Mouse (Mus musculus): ENCODE data around the gene Rassf9. TPM values are rescaled to one million over a fixed set of nuclear protein-coding genes. Genes with fewer than 3 reads are reported as not detected.

Gene Rassf9
- total and polyA plus RNA-seq, 2 experiments: 0.04 to 0.37 TPM

- no peak for DNase-seq (ENCODE audit: extremely low read depth, low read depth, low spot score)
- no peak overlapping the region for H3K27ac ChIP-seq (replicated peaks; ENCODE audit: insufficient read depth, low read depth, low read length)
- no peaks in the 10 kb centered on the region for H3K4me1 ChIP-seq (ENCODE audit: control insufficient read depth, insufficient read depth, low read length)
- H3K9ac ChIP-seq (ENCODE audit: low read depth, low read length): no peak overlapping the region
- TF ChIP-seq CTCF (IDR thresholded peaks at IDR 0.05; ENCODE audit: low read depth, low read length): no peak
- no peak for TF ChIP-seq POLR2A (IDR thresholded peaks at IDR 0.05; ENCODE audit: extremely low read depth, insufficient read depth, low read length)
- H3K79me2 ChIP-seq (ENCODE audit: control insufficient read depth, insufficient read depth, low read length): no peaks in the 10 kb centered on the region
- no peaks in the 10 kb centered on the region for H3K27me3 ChIP-seq (ENCODE audit: control insufficient read depth, insufficient read depth, low read length)
- 88% methylated on average over 2 of the region's 2 CpGs for WGBS
- no peak overlapping the region for H3K4me3 ChIP-seq (ENCODE audit: insufficient read depth, low read depth, low read length)
- H3K36me3 ChIP-seq (ENCODE audit: control insufficient read depth, insufficient read depth, low read length): no peaks in the 10 kb centered on the region
Measured at GRCm38 (mm10) chr10:102594306-102594705, 82.3 kb downstream of the Rassf9 start.

Other genes with a start within 250 kb of the Rassf9 start
- 0.09 TPM in 1 of 2 replicates, not detected in the other for gene Nts, start 21.7 kb upstream of the Rassf9 start, total RNA-seq (2014; rRNA removed)
- not detected in 2 replicates for gene Nts, start 21.7 kb upstream of the Rassf9 start, polyA plus RNA-seq (2012; rRNA removed)